Mouse (Mus musculus) E14TG2a.4 (cell line): Measurements from ENCODE around the gene Fryl.
"Not testable (repeated sequence)": the region's sequence is repeated elsewhere in the genome, so short reads cannot be mapped to it uniquely, and the experiment has no call there.

Experiments used
- H3K27me3 ChIP-seq: 2 replicates; pipeline ENCODE4 v1.6.1; 2014; ENCODE audit warnings: low read length, control low read depth; ENCODE audit not compliant: insufficient read depth
- H3K36me3 ChIP-seq: 2 replicates; pipeline ENCODE4 v1.6.1; 2014; ENCODE audit warnings: low read length, control low read depth; ENCODE audit not compliant: insufficient read depth
- H3K4me1 ChIP-seq: replicated peaks from 2 replicates; pipeline ENCODE4 v1.6.1; 2014; ENCODE audit warnings: low read depth, low read length, control low read depth
- H3K4me3 ChIP-seq: replicated peaks from 2 replicates; pipeline ENCODE4 v1.5.1; 2014; ENCODE audit warnings: mild to moderate bottlenecking, low read length
- H3K9me3 ChIP-seq: 2 replicates; pipeline ENCODE4 v1.6.1; 2014; ENCODE audit warnings: low read length, control low read depth
- CTCF ChIP-seq: conservative IDR thresholded peaks from 2 replicates; pipeline ENCODE4 v1.5.1; 2014; ENCODE audit warnings: low read length
- NANOG ChIP-seq: IDR thresholded peaks from 2 replicates; pipeline ENCODE4 v1.6.1; 2014; ENCODE audit warnings: borderline replicate concordance, low read length, mixed read lengths
- POU5F1 ChIP-seq: IDR thresholded peaks from 2 replicates; pipeline ENCODE4 v1.6.1; 2014; ENCODE audit warnings: low read length, borderline replicate concordance

Fryl gene

GRCm38 (mm10) chr5:73053933-73054332 lies 202.5 kb downstream of the Fryl start:
- no peak overlapping the region for H3K4me3 ChIP-seq
- H3K27me3 ChIP-seq, result no peaks in the 10 kb centered on the region
- TF ChIP-seq NANOG, result no peak
- no peak for TF ChIP-seq POU5F1
- peaks cover 87% of the 10 kb centered on the region for H3K36me3 ChIP-seq
- no peaks in the 10 kb centered on the region for H3K9me3 ChIP-seq
- H3K4me1 ChIP-seq, result no peaks in the 10 kb centered on the region

GRCm38 (mm10) chr5:73047651-73048245 lies 208.7 kb downstream of the Fryl start:
- no peak overlapping the region for H3K4me3 ChIP-seq
- H3K9me3 ChIP-seq, result 0 out of 2 replicates have a peak, but pooled peaks cover 5% of the 10 kb centered on the region
- H3K4me1 ChIP-seq, result no peaks in the 10 kb centered on the region
- peaks cover 83% of the 10 kb centered on the region for H3K36me3 ChIP-seq
- no peak for TF ChIP-seq CTCF
- TF ChIP-seq POU5F1, result no peak
- TF ChIP-seq NANOG, result no peak
- no peaks in the 10 kb centered on the region for H3K27me3 ChIP-seq

- Histone ChIP-seq H3K27me3 (no peaks in the 10 kb centered on the region), H3K9me3 (0 out of 2 replicates have a peak, but pooled peaks cover 5% of the 10 kb centered on the region), H3K36me3 (peaks cover 57% of the 10 kb centered on the region), H3K4me1 (peaks cover 6% of the 10 kb centered on the region), H3K4me3 (no peak overlapping the region)
- TF ChIP-seq NANOG (no peak), CTCF (no peak), POU5F1 (no peak)
Observed at GRCm38 (mm10) chr5:73044055-73044454, 212.4 kb downstream of the Fryl start.

- Histone ChIP-seq H3K27me3 (no peaks in the 10 kb centered on the region), H3K36me3 (peaks cover 69% of the 10 kb centered on the region), H3K9me3 (no peaks in the 10 kb centered on the region)
Observed at GRCm38 (mm10) chr5:73032481-73032880, 223.9 kb downstream of the Fryl start.

GRCm38 (mm10) chr5:73028646-73029045 lies 227.8 kb downstream of the Fryl start:
- H3K4me3 ChIP-seq, result no peak overlapping the region
- no peaks in the 10 kb centered on the region for H3K9me3 ChIP-seq
- TF ChIP-seq POU5F1, result no peak
- no peak for TF ChIP-seq CTCF
- peaks cover 82% of the 10 kb centered on the region for H3K36me3 ChIP-seq
- H3K27me3 ChIP-seq, result no peaks in the 10 kb centered on the region
- no peaks in the 10 kb centered on the region for H3K4me1 ChIP-seq

More at GRCm38 (mm10) chr5:73032481-73032880, 223.9 kb downstream of the Fryl start:
- no peaks in the 10 kb centered on the region for H3K4me1 ChIP-seq
- TF ChIP-seq CTCF, result no peak
- TF ChIP-seq NANOG, result no peak
- TF ChIP-seq POU5F1, result no peak
- H3K4me3 ChIP-seq, result no peak overlapping the region

- Histone ChIP-seq H3K4me1 (no peaks in the 10 kb centered on the region), H3K36me3 (peaks cover 60% of the 10 kb centered on the region)
- TF ChIP-seq NANOG (no peak), CTCF (no peak), POU5F1 (no peak)
Observed at GRCm38 (mm10) chr5:73023801-73024200, 232.6 kb downstream of the Fryl start.

GRCm38 (mm10) chr5:73014745-73015144 lies 241.7 kb downstream of the Fryl start:
- no peak overlapping the region for H3K4me3 ChIP-seq
- no peaks in the 10 kb centered on the region; the same call in 1 of the 2 replicates for H3K4me1 ChIP-seq
- H3K27me3 ChIP-seq, result peaks cover 51% of the 10 kb centered on the region
- no peak for TF ChIP-seq CTCF
- TF ChIP-seq NANOG, result no peak
- TF ChIP-seq POU5F1, result no peak
- H3K36me3 ChIP-seq, result no peaks in the 10 kb centered on the region
- H3K9me3 ChIP-seq, result no peaks in the 10 kb centered on the region

More at GRCm38 (mm10) chr5:73023801-73024200, 232.6 kb downstream of the Fryl start:
- no peaks in the 10 kb centered on the region for H3K9me3 ChIP-seq
- no peak overlapping the region for H3K4me3 ChIP-seq
- no peaks in the 10 kb centered on the region for H3K27me3 ChIP-seq

GRCm38 (mm10) chr5:73013611-73014287 lies 242.7 kb downstream of the Fryl start:
- H3K9me3 ChIP-seq, H3K36me3 ChIP-seq, H3K4me1 ChIP-seq: not testable (repeated sequence)
- Histone ChIP-seq H3K4me3 (peak overlapping the region; percentile 73), H3K27me3 (peaks cover 52% of the 10 kb centered on the region)

- peak overlapping the region; percentile 73 for H3K4me3 ChIP-seq
- not testable (repeated sequence) for H3K9me3 ChIP-seq, H3K36me3 ChIP-seq, H3K4me1 ChIP-seq
- H3K27me3 ChIP-seq, result peaks cover 59% of the 10 kb centered on the region
Observed at GRCm38 (mm10) chr5:73012884-73013610, 243.4 kb downstream of the Fryl start.

GRCm38 (mm10) chr5:73011806-73012205 lies 244.6 kb downstream of the Fryl start:
- not testable (repeated sequence) for H3K4me3 ChIP-seq, H3K4me1 ChIP-seq, H3K36me3 ChIP-seq, H3K9me3 ChIP-seq
- H3K27me3 ChIP-seq, result peaks cover 67% of the 10 kb centered on the region
